Mouse (Mus musculus): ENCODE data around the gene Hrh1.
"Not testable (repeated sequence)": the region's sequence is repeated elsewhere in the genome, so short reads cannot be mapped to it uniquely, and the experiment has no call there.

Hrh1 gene

DNA sequence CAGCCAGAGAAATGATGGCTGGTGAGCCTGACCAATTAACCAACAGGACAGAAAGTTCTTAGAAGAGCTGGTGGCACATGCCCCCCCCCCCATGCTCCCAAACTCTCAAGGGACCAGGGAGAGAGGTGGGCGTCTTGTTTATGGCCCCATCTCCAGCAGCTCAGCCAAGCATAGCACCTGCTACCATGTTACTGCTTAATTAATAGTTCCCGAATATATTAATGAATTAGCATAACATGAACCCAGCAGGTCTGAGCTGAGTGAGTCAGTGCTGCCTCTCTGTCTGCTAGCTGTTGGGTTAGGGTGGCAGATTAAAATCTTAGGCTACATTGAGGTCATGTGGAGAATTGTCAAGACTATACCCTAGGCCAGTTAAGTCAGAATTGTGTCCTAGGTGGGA lies 62.2 kb downstream of the Hrh1 start:
- no peak for DNase-seq (ENCODE audit: low spot score in 2 of 2)

DNA sequence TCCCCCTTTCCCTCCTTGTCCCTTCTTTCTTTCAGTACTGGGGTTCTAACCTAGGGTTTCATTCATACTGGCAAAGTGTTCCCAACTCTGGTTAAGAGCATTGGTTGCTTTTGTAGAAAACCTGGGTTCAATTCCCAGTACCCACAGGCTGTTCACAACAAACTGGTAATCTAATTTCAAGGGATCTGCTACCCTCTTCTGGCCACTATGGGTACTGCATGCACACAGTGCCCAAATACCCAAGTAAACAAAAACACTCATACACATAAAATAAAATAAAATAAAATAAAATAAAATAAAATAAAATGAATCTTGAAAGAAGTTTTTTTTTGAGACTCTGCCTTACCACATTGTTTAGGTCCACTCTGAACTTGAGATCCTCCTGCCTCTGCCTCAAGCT lies 63.8 kb downstream of the Hrh1 start:
- no peak for DNase-seq (ENCODE audit: low spot score in 2 of 2)

DNA sequence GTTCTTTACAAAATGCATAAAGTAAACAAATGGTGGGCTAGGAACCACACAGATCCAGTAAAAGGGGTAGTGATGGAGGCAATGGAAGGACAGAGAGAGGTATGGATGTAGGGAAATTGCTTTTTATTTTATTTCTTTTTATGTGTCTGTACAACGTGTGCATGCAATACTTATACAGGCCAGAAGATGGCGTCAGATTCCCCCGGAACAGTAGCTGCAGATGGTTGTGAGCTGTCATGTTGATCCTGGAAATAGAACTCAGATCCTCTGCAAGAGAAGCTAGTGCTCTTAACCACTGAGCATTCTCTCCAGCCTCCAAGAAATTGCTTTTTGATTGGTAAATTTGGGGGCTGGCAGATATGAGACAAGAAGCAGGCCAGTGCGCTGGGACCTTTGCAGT lies 65.0 kb downstream of the Hrh1 start:
- DNase-seq (ENCODE audit: low spot score in 2 of 2) = no peak

DNA sequence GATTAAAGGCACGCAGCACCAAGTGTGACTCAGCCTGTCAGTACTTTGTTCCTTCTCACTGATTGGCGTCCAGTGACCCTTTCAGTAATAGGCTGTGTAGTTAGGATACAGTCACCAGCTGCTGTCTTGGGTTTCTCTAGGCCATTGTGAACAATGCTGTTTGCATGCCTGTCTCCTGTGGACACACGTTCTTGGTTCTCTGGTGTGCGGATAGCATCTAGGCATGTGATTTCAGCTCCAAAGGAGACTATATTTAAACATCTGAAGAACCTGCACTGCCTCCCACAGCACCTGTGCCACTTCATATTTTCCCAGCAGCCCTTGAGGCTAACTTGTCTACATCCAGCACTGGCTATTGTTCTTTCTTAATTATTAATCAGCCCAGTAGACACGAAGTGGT lies 75.8 kb downstream of the Hrh1 start:
- DNase-seq (ENCODE audit: low spot score in 2 of 2) = no peak

DNA sequence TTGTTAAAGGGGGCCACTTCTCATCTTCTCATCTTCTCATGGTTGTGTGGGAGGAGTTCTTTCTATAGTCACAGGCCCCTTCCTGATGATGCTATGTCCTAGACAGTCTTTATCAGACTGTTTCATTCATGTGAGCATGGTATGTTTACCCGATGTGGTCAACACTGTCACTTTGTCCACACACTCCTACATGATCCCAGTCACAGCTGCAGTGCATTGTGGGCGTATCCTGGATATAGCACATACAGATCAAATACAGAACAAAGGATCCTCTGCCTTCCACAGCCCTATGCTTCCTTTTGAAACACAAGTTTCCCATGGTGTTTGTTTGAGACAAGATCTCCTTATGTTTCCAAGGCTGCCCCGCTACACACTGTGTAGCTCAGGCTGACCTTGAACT lies 76.3 kb downstream of the Hrh1 start:
- no peak for DNase-seq (ENCODE audit: low spot score in 2 of 2)

DNA sequence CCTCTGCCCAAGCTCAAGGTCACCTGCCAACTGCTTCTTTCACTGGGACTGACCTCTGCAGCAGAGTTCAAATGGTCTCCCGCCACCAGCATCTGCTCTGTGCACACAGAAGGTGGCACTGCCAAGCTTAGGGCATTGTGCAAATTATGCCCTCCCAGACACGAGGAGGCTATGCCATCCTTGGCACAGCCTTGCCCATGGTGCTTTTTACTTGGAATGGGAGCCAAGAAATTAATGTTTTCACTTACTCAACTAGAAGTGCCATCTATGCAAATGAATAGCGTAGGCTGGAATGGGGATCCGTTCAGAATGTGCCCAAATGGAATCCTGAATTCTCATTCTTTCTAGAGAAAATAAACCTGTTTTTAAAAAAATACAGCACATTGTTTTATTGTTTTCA lies 77.2 kb downstream of the Hrh1 start:
- DNase-seq (ENCODE audit: low spot score in 2 of 2) = no peak

DNA sequence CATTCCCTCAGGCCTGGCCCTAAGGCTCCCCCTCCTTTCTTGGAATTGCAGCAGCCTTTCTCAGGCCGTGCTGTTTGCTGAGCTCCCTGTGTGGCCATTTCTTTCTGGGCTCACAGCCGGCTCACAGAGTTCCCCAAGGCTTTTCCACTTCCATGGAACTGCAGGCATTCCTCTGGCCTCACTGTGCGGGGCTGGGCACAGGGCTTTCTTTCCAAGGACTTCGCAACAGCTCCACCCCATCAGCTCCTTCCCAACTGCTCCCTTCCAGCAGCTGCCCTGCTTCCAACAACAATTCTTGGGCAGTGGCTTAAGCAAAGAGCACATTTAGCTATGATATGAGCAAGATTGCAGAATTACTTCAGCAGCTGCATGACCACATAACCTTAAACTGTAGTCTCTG lies 81.0 kb downstream of the Hrh1 start:
- DNase-seq (ENCODE audit: low spot score in 2 of 2) = peak in 1 of 2 experiments; percentile 58

DNA sequence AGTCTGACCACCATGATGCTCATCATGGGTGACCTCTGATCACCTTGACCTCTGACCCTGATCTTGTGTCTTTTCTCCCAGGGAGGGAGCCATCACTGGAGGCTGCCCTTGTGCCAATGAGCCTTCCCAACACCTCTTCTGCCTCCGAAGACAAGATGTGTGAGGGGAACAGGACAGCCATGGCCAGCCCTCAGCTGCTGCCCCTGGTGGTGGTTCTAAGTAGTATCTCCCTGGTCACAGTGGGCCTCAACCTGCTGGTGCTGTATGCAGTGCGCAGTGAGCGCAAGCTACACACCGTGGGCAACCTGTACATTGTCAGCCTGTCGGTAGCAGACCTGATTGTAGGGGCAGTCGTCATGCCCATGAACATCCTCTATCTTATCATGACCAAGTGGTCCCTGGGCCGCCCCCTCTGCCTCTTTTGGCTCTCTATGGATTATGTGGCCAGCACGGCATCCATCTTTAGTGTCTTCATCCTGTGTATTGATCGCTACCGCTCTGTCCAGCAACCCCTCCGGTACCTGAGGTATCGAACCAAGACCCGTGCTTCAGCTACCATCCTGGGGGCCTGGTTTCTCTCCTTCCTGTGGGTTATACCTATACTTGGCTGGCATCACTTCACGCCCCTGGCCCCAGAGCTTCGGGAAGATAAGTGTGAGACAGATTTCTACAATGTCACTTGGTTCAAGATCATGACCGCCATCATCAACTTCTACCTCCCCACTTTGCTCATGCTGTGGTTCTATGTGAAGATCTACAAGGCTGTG lies 82.1 kb downstream of the Hrh1 start:
- DNase-seq (ENCODE audit: low spot score in 2 of 2) = no peak

DNA sequence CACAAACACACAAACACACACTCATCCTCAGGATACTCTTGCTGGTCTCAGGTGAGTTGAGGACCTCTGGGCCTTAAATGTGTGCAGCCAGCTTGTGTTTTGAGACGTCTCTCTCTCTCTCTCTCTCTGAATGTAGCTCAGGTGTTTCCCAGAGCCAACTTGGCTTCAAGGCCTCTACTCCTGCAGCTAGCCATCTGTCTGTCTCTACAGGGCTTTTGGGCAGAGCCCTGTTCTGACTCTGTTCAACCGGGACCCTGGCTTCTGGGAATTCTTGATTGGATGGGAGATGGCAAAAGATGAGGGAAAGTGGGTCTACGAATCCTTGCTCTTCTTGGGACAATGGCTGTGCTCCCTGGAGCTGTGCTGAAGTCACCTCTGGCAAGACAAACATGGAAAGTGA lies 91.6 kb downstream of the Hrh1 start:
- no peak for DNase-seq (ENCODE audit: low spot score in 2 of 2)

DNA sequence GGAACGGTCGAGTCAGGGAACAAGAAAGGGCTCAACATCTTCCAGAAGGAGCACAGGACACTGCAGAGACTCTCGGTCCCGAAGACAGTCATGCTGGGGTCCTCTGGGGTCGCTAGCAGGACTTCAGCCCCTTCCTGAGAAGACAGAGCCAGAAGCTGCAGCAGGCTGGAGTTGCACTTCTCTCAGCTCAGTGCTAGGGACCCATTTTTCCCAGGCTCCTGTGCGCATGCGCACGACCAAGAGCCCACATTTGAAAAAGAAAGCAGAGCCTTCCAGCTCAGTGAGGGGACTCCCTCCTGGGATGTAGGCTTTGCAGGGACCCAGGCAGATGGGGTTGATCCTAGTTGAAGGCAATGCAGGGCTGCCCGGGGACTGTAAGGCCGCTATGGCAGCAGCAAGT lies 94.9 kb downstream of the Hrh1 start:
- DNase-seq (ENCODE audit: low spot score in 2 of 2) = not testable (repeated sequence)

DNA sequence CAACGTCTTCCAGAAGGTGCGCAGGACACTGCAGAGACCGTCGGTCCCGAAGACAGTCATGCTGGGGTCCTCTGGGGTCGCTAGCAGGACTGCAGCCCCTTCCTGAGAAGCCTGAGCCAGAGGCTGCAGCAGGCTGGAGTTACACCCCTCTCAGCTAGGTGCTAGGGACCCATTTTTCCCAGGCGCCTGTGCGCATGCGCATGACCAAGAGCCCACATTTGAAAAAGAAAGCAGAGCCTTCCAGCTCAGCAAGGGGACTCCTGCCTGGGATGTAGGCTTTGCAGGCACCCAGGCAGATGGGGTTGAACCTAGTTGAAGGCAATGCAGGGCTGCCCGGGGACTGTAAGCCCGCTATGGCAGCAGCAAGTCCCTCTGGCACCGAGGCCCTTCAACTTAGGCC lies 97.3 kb downstream of the Hrh1 start:
- not testable (repeated sequence) for DNase-seq (ENCODE audit: low spot score in 2 of 2)

DNA sequence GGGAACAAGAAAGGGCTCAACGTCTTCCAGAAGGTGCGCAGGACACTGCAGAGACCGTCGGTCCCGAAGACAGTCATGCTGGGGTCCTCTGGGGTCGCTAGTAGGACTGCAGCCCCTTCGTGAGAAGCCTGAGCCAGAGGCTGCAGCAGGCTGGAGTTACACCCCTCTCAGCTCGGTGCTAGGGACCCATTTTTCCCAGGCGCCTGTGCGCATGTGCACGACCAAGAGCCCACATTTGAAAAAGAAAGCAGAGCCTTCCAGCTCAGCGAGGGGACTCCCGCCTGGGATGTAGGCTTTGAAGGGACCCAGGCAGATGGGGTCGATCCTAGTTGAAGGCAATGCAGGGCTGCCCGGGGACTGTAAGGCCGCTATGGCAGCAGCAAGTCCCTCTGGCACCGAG lies 116.3 kb downstream of the Hrh1 start:
- not testable (repeated sequence) for DNase-seq (ENCODE audit: low spot score in 2 of 2)

DNA sequence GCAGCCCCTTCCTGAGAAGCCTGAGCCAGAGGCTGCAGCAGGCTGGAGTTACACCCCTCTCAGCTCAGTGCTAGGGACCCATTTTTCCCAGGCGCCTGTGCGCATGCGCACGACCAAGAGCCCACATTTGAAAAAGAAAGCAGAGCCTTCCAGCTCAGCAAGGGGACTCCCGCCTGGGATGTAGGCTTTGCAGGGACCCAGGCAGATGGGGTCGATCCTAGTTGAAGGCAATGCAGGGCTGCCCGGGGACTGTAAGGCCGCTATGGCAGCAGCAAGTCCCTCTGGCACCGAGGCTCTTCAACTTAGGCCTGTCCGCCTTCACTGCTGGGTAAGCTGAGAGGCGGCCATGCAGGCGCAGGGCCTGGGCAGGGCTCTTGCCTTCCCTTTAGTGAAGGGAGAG lies 131.0 kb downstream of the Hrh1 start:
- not testable (repeated sequence) for DNase-seq (ENCODE audit: low spot score in 2 of 2)

Measured in spleen, postnatal 4 days (tissue).